Mouse (Mus musculus) adrenal gland (tissue): ENCODE results near the gene Ttc28.

Experiments
- intact Hi-C: fragments of 180-260 bp; cut with DNase I; formaldehyde crosslinking; loops from one replicate; pipeline ENCODE4 v1.15.1; 2025

The Ttc28 gene

DNA sequence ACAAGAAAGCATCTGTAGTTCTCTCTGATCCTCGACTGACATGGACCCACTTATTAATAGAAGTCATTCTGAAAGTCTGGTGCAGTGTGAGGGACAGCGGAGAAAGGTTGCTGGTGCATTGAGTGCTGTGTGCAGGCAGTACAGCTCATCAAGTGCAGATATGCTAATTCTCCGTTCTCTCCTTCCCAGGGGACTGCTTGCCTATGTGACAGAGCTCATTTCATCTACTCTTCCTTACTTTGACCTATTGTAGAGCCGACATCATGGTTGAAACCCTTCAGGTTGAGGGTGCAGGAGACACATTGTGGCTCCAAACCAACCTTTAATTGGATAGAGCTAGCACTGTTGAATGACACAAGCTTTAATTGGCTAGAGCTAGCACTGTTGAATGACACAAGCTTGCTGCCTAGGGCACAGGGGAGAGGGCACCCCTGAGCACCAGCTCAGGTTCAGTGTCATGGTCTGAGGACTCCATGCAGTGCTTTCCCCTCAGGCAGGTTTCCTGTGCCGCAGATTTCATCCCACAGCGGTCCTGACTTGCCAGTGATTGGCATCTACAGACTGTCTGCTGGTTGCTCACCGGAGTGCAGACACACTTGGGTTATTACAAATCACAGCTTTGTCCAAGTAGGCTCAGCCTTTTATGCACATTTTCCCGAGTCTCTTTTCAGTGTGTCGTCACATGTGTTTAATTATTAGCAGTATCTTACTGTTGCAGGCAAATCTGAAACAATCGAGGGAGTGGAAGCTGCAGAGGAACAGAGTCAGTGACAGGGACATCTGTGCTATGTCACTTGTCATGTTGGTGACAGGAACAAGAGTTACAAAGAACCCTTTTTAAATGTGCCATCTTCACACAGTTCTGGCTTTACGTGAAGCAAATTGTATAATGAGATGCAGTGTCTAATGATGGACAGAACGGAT lies 69.1 kb downstream of the Ttc28 start:
- intact Hi-C loops: no loop called here

DNA sequence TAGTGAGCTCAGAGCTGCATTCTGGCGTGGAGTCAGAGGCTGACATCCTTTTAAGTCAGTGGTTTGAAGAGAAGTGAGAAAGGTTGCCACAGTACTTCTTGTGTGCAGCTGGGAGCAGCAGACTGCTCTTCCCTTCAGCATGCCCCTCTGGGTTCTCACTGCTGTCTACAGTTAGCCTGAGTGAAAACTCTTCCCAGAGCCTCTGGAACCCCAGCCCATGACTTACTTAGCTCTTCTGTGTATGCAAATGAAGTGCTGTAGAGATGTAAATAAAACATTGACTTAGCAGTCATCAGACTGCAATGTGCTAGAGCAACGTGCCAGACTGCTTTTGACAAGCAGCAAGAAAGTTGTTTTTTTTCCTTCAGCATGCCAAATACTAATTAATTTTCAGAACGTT lies 70.2 kb downstream of the Ttc28 start:
- intact Hi-C loops: no loop called here

DNA sequence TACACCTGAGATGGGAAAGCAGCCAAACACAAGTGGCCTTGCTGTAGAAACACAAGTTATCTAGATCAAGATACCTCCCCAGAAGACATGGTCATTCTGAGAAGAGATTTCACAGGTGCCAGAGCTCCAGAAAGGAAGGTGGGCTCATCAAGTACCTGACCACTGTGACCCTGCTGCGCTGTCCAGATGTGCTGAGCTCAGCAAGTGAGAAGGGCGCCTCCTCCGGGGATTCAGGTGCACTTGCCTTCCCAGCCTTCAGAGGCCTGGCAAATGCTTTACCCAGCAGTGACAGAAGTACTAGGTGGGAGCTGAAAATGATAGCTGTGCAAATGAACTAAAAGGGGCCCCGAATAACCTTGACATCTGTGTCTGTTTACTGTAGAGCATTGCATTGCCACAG lies 78.6 kb downstream of the Ttc28 start:
- intact Hi-C loops: no loop called here

DNA sequence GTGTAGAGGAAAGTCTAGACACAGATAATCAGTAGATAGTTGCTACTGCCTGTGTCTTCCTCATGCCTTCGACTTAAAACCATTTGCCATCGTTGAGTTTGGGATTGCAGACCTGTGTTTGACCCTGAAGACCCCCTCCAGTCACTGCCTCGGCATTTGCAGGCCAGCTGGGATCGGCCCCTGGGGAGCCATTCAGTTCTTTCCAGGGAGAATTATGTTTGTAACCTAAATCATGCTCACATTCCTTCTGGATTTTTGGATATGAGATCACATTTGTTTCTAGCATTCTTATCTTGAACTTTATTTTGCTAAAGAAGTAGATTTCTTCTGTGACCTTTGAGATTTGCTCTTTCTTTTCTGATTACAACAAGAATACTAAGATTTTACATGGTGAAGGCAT lies 80.5 kb downstream of the Ttc28 start:
- intact Hi-C loops: no loop called here

DNA sequence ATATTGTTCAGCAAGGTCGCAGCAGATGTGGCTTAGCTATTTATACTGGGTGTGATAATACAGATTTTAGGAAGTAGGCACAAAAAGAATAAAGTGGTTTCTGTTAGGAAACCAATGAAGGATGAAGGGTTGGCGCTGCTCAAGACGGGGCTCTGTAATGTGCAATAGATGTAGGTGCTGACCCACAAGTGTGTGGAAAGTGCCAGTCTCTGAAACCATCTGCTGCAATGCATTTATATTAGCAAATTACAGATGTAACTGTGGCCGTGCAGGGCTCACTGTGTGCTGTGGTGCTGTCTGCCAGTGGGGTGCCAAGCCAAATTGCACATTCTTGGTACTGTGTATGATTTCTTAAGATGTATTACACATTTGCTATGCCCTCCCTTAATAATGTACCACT lies 81.3 kb downstream of the Ttc28 start:
- intact Hi-C loops: no loop called here

DNA sequence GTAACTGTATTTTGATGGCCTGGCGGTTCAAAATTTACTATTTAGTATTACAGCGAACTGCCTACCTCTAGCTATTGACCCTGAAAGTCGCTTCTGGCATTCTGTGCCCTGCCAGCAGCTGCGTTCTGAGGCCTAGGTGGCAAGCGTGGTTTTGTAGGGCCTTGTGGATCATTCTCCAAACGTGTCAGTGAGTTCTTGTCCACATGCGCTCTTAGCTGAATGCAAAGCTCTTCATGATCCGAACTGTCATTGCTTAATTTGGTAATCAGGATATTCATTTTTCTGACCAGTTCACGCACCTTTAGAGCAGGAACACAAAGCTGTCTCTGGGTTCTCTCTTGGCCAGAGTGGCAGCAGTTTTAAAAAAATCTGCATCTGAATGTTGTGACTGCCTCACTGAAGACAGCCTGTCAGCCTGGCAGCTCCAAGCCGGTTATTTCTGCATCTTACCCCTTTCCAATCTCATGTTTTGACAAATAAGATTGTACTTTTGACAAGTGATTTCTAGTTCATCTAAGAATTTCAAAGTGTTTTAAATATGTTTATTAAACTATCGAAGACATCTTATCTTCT lies 88.0 kb downstream of the Ttc28 start:
- intact Hi-C loops: no loop called here

DNA sequence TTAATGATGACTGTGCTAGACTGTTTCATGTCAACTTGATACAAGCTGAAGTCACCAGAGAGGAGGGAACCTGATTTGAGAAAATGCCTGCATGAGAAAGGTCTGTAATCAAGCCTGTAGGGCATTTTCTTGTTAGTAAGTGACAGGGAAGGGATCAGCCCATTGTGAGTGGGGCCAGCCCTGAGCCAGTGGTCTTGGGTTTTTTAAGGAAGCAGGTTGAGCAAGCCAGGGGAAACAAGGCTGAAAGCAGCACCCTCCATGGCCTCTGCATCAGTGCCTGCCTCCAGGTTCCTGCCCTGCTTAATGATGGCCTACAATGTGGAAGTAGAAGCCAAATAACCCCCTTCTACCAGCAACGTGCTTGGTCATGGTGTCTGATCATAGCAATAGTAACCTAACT lies 89.0 kb downstream of the Ttc28 start:
- intact Hi-C loops: no loop called here

DNA sequence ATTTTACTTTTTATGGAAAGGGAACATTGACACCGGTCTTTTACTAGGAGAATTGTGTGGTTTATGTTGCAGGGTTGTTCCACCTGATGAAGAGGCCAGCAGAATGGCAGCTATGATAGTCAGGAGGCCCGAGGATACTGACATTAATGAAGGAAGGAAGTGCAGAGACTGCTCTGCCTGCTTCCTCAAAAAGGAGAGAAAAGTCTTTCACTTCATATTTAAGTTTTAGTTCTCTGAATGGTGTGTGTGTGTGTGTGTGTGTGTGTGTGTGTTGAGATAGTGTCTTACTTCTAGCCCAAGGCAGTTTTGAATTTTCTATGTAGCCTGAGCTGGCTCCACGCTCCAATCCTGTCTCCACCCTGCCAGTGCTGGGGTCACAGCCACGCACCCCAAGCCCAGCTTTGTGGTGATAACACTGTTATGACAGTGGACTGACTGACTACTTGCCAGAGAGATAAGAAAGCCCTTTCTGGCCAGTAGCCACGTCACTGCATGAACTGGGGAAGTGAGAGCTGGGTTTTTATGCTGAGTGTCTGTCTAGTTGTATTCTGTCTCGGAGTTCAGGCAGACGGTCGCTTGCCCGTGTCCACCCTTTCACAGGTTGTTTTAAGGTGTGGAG lies 90.7 kb downstream of the Ttc28 start:
- intact Hi-C loops: no loop called here

DNA sequence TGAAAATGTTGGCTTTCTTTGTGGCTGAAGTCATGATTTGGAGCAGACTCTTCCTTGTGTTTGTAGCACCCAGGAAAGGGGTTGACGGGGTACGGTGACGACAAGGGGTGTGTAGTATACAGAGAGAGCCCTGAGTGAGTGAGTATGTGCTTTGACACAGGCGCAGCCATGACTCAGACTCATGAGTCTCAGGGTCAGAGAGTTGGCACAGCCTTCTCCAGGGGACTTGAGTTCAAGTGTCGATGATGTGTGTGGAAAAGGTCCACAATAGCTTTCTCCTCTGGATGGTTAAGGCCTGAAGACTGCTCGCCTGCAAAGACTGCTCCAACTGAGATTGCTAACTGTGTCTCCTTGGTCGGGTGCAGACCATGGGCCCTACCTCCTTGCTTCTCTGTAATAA lies 97.1 kb downstream of the Ttc28 start:
- intact Hi-C loops: no loop called here

DNA sequence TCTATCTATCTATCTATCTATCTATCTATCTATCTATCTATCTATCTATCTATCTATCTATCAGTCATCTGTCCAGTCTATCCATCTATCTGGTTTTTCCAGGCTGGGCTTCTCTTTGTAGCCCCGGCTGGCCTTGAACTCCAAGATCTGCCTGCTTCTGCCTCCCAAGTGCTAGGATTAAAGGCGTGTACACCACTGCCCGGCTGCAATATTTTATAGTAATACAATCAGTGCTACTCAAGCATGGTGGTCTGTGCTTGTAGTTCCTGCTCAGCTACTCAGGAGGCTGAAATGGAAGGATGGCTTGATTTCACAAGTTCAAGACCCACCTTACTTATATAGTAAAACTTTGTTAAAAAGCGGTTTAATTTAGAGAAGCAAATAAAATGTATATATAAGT lies 98.2 kb downstream of the Ttc28 start:
- intact Hi-C loops: no loop called here

DNA sequence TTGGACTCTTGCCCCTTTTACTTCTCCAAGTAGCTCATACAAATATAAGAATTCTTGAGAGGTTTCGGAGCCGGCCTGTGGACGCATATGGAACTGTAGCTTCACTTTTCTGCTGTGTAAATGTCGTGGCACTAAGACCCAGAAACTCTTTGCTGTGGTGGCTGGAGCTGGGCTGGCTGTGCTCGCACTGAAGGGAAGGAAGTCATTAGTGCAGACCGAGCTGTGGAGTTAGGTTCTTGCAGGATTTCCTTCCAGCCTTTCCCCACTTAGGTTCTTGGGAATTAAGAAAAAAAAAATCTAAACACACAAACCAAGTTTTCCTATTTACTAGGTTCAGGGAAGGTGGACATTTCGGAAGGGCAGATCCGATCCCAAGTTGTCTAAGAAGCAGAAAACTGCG lies 98.9 kb downstream of the Ttc28 start:
- intact Hi-C loops: no loop called here

DNA sequence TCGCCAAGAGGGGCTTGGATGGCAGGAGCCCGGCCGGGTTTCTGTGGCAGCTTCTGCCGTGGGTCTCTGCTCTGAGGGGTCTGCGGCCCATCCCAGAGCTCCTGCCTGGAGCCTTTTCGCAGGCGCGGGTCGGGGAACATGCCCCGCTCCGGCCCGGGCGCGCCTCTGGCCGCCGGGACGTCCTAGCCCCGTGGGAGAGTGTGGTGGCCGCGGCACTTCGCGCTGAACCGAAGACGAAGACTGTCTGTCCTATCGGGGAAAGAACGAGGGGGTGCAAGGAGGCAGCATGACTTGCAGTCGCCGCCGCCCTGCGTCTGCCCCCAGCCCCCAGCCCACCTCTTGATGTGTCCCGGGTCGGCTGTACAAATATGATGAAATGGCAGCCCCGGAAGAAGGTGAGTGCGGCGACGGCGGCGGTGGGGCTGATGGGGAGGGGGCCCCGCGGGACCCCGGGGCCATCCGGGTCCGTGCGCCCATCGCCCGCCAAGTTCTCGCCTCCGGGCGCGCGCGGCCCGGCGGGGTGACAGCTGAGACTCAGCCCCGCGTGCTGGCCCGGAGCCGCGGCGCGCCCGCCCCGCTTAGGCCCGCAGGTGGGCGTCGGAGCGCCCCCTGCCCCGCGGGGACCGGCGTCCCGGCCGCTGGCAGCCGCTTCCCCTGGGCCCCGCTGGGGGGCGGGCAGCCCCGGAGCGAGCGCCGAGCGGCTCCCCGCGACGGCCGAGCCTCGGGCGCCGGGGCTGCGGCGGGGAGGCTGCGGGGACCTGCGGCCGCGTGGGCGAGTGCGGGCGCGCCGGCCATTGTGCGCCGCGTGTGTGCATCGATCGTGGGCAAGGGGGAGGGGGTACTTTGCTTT lies 99.6 kb downstream of the Ttc28 start:
- intact Hi-C loops: no loop called here

DNA sequence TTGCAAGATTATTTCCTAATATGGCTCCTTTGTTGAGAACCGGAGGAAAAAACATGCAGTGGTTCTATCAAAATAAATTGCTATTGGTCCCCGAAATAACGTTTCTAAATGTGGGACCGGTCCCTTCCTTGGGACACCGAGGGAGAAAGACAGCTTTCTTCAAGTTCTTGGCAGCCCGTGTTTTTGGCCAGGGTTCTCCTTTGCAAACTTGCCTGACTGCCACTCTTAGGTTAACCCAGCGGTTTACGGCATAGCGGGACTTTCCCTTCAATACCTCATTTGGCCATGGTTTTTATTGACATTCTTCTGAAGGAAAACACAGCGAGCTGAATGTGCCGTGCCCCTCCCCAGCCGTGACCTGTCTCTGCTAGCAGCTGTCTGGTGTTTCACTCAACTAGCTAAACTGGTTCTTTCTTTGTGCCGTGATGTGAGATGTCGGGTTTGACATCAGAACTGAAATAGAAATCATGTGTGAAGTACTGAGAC lies 100.3 kb downstream of the Ttc28 start:
- intact Hi-C loops: no loop called here

DNA sequence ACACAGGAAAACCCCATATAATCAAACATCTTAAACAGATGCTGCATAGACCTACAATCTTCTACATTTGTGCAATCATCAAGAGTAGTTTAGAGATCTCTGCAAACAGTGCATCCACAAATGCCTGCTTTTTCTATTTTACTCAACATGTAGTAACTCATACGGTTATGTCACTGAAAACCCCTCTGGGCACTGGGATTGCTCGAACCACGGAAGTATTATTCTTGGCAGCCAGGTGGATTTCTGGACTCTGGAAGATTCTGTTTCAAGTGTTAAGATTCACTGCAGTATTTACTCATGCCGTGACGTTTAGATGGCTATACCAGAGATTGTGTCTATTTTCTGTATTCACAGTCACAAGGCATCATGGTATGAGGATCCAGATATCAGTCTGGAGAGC lies 101.0 kb downstream of the Ttc28 start:
- intact Hi-C loops: no loop called here

DNA sequence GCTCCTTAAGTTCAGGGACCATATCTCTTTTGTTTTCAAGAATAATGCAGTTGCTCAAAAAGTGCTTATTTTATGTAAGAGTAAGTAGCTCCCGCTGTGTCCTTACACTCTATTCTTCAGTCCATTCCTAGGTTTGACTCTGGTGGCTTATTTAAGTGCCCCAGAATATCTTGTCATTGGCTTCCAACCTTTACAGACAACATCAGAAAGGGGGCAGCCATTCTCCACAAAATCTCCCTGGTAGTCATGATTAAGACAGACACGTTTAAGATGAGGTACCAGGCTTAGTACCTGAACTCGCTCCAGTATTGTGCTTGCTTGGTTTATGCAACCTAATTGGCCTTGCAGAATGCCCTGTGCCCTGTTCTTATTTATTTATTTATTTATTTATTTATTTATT lies 102.8 kb downstream of the Ttc28 start:
- intact Hi-C loops: no loop called here

DNA sequence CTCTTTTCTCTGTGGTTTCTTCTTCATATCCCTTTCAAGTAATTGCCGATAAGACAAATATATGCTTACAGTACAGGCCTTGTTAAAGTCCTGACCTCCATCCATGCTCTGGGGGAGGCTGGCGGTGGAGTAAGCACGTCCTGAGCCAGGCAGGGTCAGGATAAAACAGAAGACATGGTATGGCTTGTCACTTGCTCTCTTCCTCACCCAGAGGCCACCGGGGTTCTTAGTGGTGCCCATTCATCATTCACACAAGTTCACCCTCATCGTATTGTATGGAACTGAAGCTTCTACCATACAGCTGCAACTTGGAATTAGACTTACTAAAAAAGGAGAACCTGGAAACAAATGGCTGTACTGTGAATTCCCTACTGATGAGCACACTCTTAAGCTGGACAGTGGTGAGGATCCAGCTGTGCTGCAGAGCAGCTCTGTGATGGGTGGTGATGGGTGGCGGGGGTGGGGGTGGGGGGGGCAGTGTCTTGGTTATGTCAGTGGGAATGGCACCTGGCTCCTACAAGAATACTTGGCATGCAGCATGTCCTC lies 104.6 kb downstream of the Ttc28 start:
- intact Hi-C loops: no loop called here

DNA sequence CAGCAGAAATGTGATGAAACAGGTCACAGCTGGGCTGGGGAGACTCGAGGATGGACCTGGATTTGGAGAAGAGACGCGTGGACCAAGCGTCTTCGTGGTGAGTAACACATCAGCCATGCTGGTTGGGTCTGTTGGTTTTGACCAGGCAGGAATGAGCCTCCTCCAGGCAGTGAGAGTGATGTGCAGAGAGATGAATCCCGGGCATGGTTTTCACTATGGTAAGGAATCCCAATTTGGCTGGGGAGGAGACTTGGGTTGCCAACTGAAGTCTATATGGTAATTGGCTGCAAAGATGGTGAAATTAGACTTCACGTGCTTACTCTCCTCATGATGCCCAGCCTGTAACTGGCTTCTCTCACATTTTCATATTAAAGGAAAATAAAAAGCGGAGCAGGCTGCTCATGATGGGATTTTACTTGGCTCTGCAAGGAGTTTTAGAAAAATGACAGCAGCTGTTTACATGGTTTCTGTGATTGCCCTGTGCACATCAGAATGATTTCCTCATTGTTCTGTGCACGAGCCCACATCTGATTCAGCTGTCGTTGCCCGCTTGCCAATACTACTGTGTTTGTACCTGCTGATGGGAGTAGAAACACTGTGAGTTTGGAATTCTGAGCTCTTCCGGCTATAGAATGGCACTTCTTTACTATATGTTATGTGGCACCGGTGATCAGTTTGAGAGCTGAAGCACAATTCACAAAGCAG lies 117.4 kb downstream of the Ttc28 start:
- intact Hi-C loops: no loop called here

DNA sequence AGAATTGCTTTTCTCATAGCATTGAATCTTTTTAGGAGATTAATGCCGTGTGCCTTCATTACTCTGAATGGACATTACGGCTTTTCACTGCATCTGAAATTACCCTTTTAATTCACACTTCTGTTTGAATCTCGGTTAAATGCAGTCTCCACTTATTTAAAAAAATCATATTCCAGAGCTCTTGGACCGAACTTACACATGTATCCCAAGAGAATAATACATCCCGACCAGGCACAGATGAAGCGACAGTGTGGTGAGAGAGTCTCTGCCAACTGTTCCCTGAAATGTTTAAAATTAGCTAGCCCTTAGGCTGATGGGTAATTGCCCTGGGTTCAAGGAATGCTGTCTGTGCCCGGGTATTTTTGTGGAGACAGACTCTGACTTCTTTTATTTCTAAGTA lies 118.1 kb downstream of the Ttc28 start:
- intact Hi-C loops: no loop called here

DNA sequence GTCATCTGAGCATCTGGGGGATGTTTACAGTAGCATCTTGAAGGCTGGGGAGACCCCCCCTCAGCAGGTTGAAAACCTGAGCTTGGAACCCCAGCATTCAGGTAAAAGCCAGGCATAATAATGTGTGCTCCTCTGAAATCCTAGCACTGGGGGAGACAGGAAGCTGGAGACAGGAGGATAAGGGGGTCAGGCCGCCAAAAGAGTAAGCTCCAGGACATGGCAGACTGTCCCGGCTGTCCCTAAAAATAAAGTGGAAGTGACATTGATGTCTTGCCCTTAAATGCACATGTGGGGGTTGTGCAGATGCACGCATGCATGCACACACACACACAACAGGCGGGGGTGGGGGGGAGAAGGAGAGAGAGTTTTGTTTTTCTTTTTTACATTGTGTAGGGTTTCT lies 118.7 kb downstream of the Ttc28 start:
- intact Hi-C loops: no loop called here

DNA sequence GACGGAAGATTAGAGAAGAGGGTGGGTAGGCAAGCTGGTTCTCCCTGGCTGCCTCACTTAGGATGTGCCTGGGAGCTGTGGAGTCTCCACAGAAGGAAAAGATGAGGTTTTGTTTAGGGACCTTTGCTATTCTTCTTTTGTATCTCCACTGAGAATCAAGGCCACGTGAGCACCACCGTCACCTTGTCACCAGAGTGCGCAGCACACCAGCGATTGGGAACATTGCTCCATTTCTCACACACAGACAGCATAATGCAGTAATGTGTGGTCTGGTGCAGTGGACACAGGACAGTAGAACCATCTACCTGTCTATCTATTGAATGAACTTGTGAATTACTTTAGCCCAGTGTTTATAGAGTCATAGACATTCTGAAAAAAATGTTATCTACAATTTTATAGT lies 121.3 kb downstream of the Ttc28 start:
- intact Hi-C loops: no loop called here

DNA sequence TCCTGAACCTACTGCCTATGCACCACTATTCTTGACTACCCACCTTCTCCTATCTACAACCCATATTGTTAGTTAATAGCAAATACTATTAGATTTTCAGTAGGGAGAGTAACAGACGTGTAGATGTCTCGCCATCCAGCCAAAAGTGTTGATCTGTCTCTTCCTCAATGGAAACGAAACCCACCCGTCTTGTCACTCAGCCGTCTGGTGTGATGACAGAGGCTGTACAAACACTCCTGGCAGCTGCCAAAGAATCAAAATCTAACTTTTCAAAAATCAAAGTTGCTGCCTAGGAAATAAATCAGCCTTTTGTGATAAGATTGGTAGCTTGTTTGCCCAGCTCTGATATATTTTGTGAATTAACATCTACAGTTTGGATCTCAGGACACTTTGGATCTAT lies 123.6 kb downstream of the Ttc28 start:
- intact Hi-C loops: no loop called here
